Mouse (Mus musculus): ENCODE measurements around the gene Foxo1.

The Foxo1 gene

GRCm38 (mm10) chr3:52364576-52364975 is 96.4 kb downstream of the Foxo1 start:
- no peak for DNase-seq (ENCODE audit: low read depth, low spot score)

GRCm38 (mm10) chr3:52369204-52369603 is 101.1 kb downstream of the Foxo1 start:
- DNase-seq (ENCODE audit: low read depth, low spot score) = no peak

GRCm38 (mm10) chr3:52369881-52370428 is 101.8 kb downstream of the Foxo1 start:
- no peak for DNase-seq (ENCODE audit: low read depth, low spot score)

GRCm38 (mm10) chr3:52376974-52377373 is 108.8 kb downstream of the Foxo1 start:
- no peak for DNase-seq (ENCODE audit: low read depth, low spot score)

GRCm38 (mm10) chr3:52383351-52383750 is 115.2 kb downstream of the Foxo1 start:
- DNase-seq (ENCODE audit: low read depth, low spot score) = no peak

GRCm38 (mm10) chr3:52386343-52386742 is 118.2 kb downstream of the Foxo1 start:
- DNase-seq (ENCODE audit: low read depth, low spot score) = no peak

- DNase-seq (ENCODE audit: low read depth, low spot score) = no peak
Measured at GRCm38 (mm10) chr3:52390321-52390720, 122.2 kb downstream of the Foxo1 start.

GRCm38 (mm10) chr3:52390766-52391665 is 122.9 kb downstream of the Foxo1 start:
- DNase-seq (ENCODE audit: low read depth, low spot score) = no peak

GRCm38 (mm10) chr3:52391897-52392296 is 123.8 kb downstream of the Foxo1 start:
- no peak for DNase-seq (ENCODE audit: low read depth, low spot score)

- no peak for DNase-seq (ENCODE audit: low read depth, low spot score)
Measured at GRCm38 (mm10) chr3:52392521-52392920, 124.4 kb downstream of the Foxo1 start.

GRCm38 (mm10) chr3:52393171-52393570 is 125.0 kb downstream of the Foxo1 start:
- no peak for DNase-seq (ENCODE audit: low read depth, low spot score)

GRCm38 (mm10) chr3:52396121-52396731 is 128.1 kb downstream of the Foxo1 start:
- DNase-seq (ENCODE audit: low read depth, low spot score) = no peak

GRCm38 (mm10) chr3:52396951-52397615 is 128.9 kb downstream of the Foxo1 start:
- DNase-seq (ENCODE audit: low read depth, low spot score) = no peak

- DNase-seq (ENCODE audit: low read depth, low spot score) = no peak
Measured at GRCm38 (mm10) chr3:52397961-52398360, 129.8 kb downstream of the Foxo1 start.

GRCm38 (mm10) chr3:52400284-52401161 is 132.4 kb downstream of the Foxo1 start:
- no peak for DNase-seq (ENCODE audit: low read depth, low spot score)

- no peak for DNase-seq (ENCODE audit: low read depth, low spot score)
Measured at GRCm38 (mm10) chr3:52401162-52401928, 133.2 kb downstream of the Foxo1 start.

Measured in c-Kit-negative CD71-positive TER-119-positive erythroid progenitor cells, embryonic 14.5 days (primary cell).